Mouse (Mus musculus): ENCODE measurements at regions not wholly inside any gene's neighbourhood (a gene's known extent, or its start where the extent isn't known, plus 50 kb on each side); places are given as distances from the start of the nearest gene placed in this dataset.
A peak's percentile ranks its signal among the peaks of the same experiment; 100 is the strongest.

DNA sequence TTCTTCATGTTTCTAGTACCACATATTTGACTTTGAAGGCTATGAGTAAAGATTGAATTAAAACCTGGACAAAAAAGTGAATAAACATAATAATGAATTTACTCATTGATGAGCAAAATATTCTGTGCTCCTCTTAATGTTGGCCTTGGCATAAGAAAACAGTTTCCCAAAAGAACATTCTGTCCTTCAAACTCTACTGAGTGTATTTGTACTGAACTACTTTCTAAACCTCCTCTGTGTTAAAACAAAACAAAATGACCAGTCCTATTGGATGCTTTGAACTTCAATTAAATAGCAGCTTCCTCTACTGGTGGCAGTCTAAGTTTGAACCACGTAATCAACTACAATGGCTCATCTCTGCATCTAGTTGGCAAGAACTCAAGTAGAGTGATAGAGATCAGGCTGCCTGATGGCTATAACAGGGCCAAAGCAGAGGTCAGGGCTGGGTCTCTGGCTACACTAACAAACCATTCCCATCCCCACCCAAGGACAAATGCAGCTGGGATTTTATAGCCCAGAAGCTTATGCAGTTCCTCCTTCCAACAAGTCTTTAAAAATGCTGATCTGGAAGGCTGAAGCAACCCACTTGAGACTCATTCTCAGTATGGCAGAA, 232.3 kb upstream of the Gm10295 start:
- Histone ChIP-seq H3K9ac (ENCODE audit: low read depth, poor library complexity, severe bottlenecking) (no peak overlapping the region), H3K27ac (ENCODE audit: insufficient read depth, low read length) (no peak overlapping the region), H3K9me3 (replicated peaks; ENCODE audit: control insufficient read depth, insufficient read depth, low read length, poor library complexity, severe bottlenecking) (no peaks in the 10 kb centered on the region), H3K4me3 (ENCODE audit: low read depth, low read length) (no peak overlapping the region), H3K36me3 (ENCODE audit: control insufficient read depth, insufficient read depth, low read length, poor library complexity, severe bottlenecking) (no peaks in the 10 kb centered on the region), H3K4me1 (ENCODE audit: control insufficient read depth, insufficient read depth, low read length) (no peaks in the 10 kb centered on the region), H3K27me3 (ENCODE audit: control insufficient read depth, insufficient read depth, low read length, poor library complexity, severe bottlenecking) (no peaks in the 10 kb centered on the region; the same call in 1 of the 2 replicates)
- TF ChIP-seq CTCF (IDR thresholded peaks at IDR 0.05; ENCODE audit: low read depth, low read length) (no peak), POLR2A (IDR thresholded peaks at IDR 0.05; ENCODE audit: insufficient read depth, low read length) (no peak), EP300 (IDR thresholded peaks at IDR 0.05; ENCODE audit: insufficient read depth, low read depth, low read length) (no peak)

GRCm38 (mm10) chr7:71581746-71582145, 230.5 kb upstream of the Gm10295 start:
- H3K4me3 ChIP-seq (ENCODE audit: low read depth, low read length), result no peak overlapping the region
- TF ChIP-seq CTCF (IDR thresholded peaks at IDR 0.05; ENCODE audit: low read depth, low read length) (peak; percentile 39), POLR2A (IDR thresholded peaks at IDR 0.05; ENCODE audit: insufficient read depth, low read length) (no peak)
- no peak overlapping the region for H3K9ac ChIP-seq (ENCODE audit: low read depth, poor library complexity, severe bottlenecking)
- no peak overlapping the region for H3K27ac ChIP-seq (ENCODE audit: insufficient read depth, low read length)
- H3K27me3 ChIP-seq (ENCODE audit: control insufficient read depth, insufficient read depth, low read length, poor library complexity, severe bottlenecking), result no peaks in the 10 kb centered on the region; the same call in 1 of the 2 replicates
- no peaks in the 10 kb centered on the region for H3K36me3 ChIP-seq (ENCODE audit: control insufficient read depth, insufficient read depth, low read length, poor library complexity, severe bottlenecking)
- H3K4me1 ChIP-seq (ENCODE audit: control insufficient read depth, insufficient read depth, low read length), result no peaks in the 10 kb centered on the region
- H3K9me3 ChIP-seq (replicated peaks; ENCODE audit: control insufficient read depth, insufficient read depth, low read length, poor library complexity, severe bottlenecking), result no peaks in the 10 kb centered on the region

DNA sequence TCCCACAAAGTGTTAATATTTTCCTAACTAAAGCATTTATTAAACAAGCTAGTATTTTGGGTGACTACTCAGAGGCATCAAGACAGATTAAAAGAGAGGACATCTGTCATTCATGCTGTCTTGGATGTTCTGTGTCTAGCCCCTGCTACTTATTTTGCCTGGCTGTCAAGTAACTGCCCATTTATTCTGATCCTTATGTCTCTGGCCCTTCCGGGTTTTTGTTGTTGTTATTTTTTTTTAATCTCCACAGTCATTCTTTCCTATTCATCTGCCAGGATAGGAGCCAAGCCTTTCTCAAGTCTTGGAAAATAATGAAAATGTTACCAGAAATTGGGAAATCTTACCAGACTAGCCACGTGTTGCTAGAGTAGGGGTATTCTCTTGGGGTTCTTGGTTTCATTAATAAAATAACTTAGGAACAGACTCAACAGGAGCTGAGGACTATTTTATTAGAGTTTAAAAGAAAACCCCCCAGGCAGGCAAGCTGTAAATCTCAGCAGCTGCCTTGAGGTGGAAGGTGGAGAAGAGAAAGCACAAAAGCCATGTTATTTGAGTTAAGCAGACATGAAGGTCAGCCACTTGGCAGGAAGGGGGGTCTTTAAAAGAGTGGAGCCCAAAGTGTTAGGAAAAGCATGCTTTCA, 209.1 kb upstream of the Gm10295 start:
- Histone ChIP-seq H3K27ac (ENCODE audit: insufficient read depth, low read length) (no peak overlapping the region), H3K4me3 (ENCODE audit: low read depth, low read length) (no peak overlapping the region), H3K27me3 (ENCODE audit: control insufficient read depth, insufficient read depth, low read length, poor library complexity, severe bottlenecking) (no peaks in the 10 kb centered on the region), H3K9ac (ENCODE audit: low read depth, poor library complexity, severe bottlenecking) (no peak overlapping the region), H3K9me3 (replicated peaks; ENCODE audit: control insufficient read depth, insufficient read depth, low read length, poor library complexity, severe bottlenecking) (no peaks in the 10 kb centered on the region; the same call in 1 of the 2 replicates), H3K4me1 (ENCODE audit: control insufficient read depth, insufficient read depth, low read length) (no peaks in the 10 kb centered on the region), H3K36me3 (ENCODE audit: control insufficient read depth, insufficient read depth, low read length, poor library complexity, severe bottlenecking) (no peaks in the 10 kb centered on the region)
- TF ChIP-seq POLR2A (IDR thresholded peaks at IDR 0.05; ENCODE audit: insufficient read depth, low read length), result no peak
- no peak for TF ChIP-seq EP300 (IDR thresholded peaks at IDR 0.05; ENCODE audit: insufficient read depth, low read depth, low read length)
- TF ChIP-seq CTCF (IDR thresholded peaks at IDR 0.05; ENCODE audit: low read depth, low read length), result no peak

DNA sequence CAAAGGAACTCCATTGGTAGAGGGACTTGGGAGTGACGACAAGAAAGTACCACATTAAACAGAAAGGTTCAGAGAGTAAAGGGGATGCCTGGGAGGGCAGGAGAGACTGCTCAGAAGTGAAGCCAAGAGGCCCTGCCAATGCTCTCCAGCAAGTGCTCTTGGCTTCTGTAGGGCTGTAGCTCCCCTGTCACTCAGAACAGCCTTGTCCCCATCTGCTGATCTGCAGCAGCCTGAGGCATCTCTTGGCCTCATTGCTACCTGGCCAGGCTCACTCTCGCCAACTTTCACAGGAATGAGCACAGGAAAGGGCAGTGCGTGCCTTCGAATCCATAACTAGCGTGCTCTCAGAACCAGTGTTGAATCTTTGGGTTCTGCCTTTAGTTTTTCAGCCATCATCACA, 205.2 kb upstream of the Gm10295 start:
- Histone ChIP-seq H3K4me3 (ENCODE audit: low read depth, low read length) (no peak overlapping the region), H3K27me3 (ENCODE audit: control insufficient read depth, insufficient read depth, low read length, poor library complexity, severe bottlenecking) (no peaks in the 10 kb centered on the region), H3K9ac (ENCODE audit: low read depth, poor library complexity, severe bottlenecking) (no peak overlapping the region), H3K9me3 (replicated peaks; ENCODE audit: control insufficient read depth, insufficient read depth, low read length, poor library complexity, severe bottlenecking) (peaks cover 3% of the 10 kb centered on the region), H3K27ac (ENCODE audit: insufficient read depth, low read length) (no peak overlapping the region), H3K36me3 (ENCODE audit: control insufficient read depth, insufficient read depth, low read length, poor library complexity, severe bottlenecking) (no peaks in the 10 kb centered on the region), H3K4me1 (ENCODE audit: control insufficient read depth, insufficient read depth, low read length) (no peaks in the 10 kb centered on the region)
- no peak for TF ChIP-seq POLR2A (IDR thresholded peaks at IDR 0.05; ENCODE audit: insufficient read depth, low read length)
- no peak for TF ChIP-seq EP300 (IDR thresholded peaks at IDR 0.05; ENCODE audit: insufficient read depth, low read depth, low read length)
- no peak for TF ChIP-seq CTCF (IDR thresholded peaks at IDR 0.05; ENCODE audit: low read depth, low read length)

- Histone ChIP-seq H3K4me3 (ENCODE audit: low read depth, low read length) (no peak overlapping the region), H3K36me3 (ENCODE audit: control insufficient read depth, insufficient read depth, low read length, poor library complexity, severe bottlenecking) (no peaks in the 10 kb centered on the region), H3K9ac (ENCODE audit: low read depth, poor library complexity, severe bottlenecking) (no peak overlapping the region), H3K27ac (ENCODE audit: insufficient read depth, low read length) (no peak overlapping the region), H3K4me1 (ENCODE audit: control insufficient read depth, insufficient read depth, low read length) (no peaks in the 10 kb centered on the region), H3K27me3 (ENCODE audit: control insufficient read depth, insufficient read depth, low read length, poor library complexity, severe bottlenecking) (no peaks in the 10 kb centered on the region), H3K9me3 (replicated peaks; ENCODE audit: control insufficient read depth, insufficient read depth, low read length, poor library complexity, severe bottlenecking) (peaks cover 3% of the 10 kb centered on the region)
- no peak for TF ChIP-seq EP300 (IDR thresholded peaks at IDR 0.05; ENCODE audit: insufficient read depth, low read depth, low read length)
- TF ChIP-seq POLR2A (IDR thresholded peaks at IDR 0.05; ENCODE audit: insufficient read depth, low read length), result no peak
Observed at GRCm38 (mm10) chr7:71555476-71555875, 204.2 kb upstream of the Gm10295 start.

DNA sequence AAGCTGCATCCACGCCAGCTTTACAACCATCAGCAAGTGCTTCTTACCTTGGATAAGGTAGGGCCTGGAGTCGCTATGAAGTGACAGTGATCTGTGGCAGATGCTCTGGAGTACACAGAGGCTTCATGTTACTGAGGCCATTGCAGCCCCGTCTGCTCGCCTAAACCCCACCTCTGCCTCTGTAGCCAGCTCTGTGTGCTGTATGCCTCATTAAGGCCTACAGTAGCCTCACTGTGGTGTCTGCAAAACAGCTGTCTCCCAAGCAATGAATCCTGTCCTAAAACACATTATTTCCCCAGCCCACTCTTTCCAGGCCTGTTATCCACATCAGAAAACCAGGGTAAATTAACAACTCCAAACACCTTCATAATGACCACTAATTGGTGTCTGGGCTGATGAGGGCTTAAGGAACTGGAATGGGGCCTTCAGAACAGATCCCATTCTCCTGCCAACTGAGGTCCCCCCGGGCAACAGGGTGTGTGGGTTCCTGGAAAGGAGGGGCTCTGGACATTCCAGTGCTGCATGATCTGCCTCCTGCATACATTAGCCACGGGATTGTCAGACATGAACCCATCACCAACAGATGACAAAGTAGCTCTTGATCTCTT, 195.4 kb upstream of the Gm10295 start:
- Histone ChIP-seq H3K4me3 (ENCODE audit: low read depth, low read length) (no peak overlapping the region), H3K36me3 (ENCODE audit: control insufficient read depth, insufficient read depth, low read length, poor library complexity, severe bottlenecking) (no peaks in the 10 kb centered on the region), H3K9me3 (replicated peaks; ENCODE audit: control insufficient read depth, insufficient read depth, low read length, poor library complexity, severe bottlenecking) (peaks cover 4% of the 10 kb centered on the region), H3K4me1 (ENCODE audit: control insufficient read depth, insufficient read depth, low read length) (no peaks in the 10 kb centered on the region), H3K27ac (ENCODE audit: insufficient read depth, low read length) (no peak overlapping the region), H3K9ac (ENCODE audit: low read depth, poor library complexity, severe bottlenecking) (no peak overlapping the region), H3K27me3 (ENCODE audit: control insufficient read depth, insufficient read depth, low read length, poor library complexity, severe bottlenecking) (no peaks in the 10 kb centered on the region; the same call in 1 of the 2 replicates)
- TF ChIP-seq EP300 (IDR thresholded peaks at IDR 0.05; ENCODE audit: insufficient read depth, low read depth, low read length) (no peak), CTCF (IDR thresholded peaks at IDR 0.05; ENCODE audit: low read depth, low read length) (no peak), POLR2A (IDR thresholded peaks at IDR 0.05; ENCODE audit: insufficient read depth, low read length) (no peak)
